Mouse (Mus musculus): ENCODE data around the gene Smim23.

Smim23 gene

DNA sequence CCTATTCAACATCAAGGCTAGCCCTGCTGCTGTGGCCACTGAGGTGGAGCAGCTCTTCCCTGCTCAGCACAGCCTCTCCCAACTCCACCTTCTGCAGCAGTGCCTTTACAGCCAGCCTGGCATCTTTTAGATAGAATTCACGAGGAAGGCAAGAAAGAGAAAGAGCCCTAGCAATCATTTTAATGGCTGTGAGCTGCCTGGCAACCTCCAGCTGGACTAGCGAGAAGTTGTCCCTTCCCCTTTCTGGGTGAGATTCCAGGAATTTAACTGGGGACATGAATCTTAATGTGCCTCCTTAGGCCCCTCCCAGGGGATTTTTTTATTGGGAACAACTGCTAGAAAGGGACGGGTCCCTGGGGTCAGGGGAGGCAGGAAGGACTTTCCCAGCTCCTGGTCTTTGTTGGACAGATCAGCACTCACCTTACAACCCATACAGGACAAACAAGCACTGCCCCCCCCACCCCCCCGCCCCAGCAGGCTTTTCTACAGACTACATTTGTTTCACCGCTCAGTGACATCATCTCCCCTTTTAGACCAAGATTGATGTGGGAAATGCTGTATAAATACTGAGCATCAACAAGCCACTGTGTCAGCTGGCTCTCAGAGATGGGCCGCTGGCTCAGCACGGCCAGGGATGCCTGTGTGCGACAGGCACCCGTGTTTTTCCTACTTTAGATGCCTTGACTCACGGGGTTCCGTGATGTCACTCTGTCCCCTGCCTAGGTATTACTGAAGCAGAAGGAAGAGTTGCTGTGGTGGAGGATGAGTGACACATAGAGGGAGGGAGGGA is 43.5 kb downstream of the Smim23 start:
- DNase-seq: peak in 1 of 2 experiments; percentile 11

DNA sequence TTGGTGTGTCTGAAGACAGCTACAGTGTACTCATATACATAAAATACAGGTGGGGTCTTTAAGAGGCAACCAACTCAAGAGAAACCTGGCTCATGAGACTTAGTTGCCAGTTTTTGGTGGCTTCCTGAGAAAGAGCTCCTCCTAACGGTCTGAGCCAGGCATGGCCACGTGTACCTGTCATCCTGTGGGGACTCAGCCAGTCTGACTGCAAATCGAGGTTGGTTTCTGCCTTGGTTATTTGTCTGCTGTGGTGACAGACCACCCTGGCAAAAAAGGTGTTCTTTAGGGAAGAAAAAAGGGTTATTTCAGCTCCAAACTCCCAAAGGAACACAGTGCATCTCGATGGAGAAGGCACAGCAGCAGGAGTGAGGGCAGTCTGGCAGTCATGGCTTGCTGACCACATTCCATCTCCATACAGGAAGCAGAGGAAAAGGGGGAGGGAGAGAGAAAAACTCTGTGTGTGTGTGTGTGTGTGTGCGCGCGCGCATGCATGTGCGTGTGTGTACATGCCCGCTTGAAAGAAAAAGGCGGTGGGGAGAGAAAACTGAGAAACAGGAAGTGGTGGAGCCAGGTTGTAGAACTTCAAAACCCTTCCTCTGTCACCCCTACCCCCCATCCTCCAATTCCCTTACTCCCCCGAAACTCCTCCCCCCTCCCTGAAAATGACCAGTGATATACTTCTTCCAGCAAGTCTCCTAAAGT is 55.6 kb downstream of the Smim23 start:
- no peak for DNase-seq
